Mouse (Mus musculus): ENCODE measurements around the gene St5.

- TF ChIP-seq POLR2A (IDR thresholded peaks at IDR 0.05; ENCODE audit: control insufficient read depth, low read depth, low read length) (no peak), CTCF (IDR thresholded peaks at IDR 0.05; ENCODE audit: control insufficient read depth, insufficient read depth, insufficient replicate concordance, low read depth, low read length) (no peak)
These were observed 5.6 kb upstream of the St5 start for GRCm38 (mm10) chr7:109708961-109709382.
